Mouse (Mus musculus) liver, embryonic 15.5 days (tissue): ENCODE measurements at regions not wholly inside any gene's neighbourhood (a gene's known extent, or its start where the extent isn't known, plus 50 kb on each side); places are given as distances from the start of the nearest gene placed in this dataset.

ENCODE experiments used
- ATAC-seq: fragments of 200-750 bp; cut with Nextera tagmentation; 2 replicates; pipeline ENCODE4 v1.8.0; 2017; ENCODE audit warnings: moderate number of reproducible peaks, mild to moderate bottlenecking, moderate library complexity; ENCODE audit not compliant: insufficient read depth
- H3K27ac ChIP-seq: fragments of 300-500 bp; sonication (generic); replicated peaks from 2 replicates; pipeline ENCODE4 v1.5.1; 2015; ENCODE audit warnings: mild to moderate bottlenecking, inconsistent platforms
- H3K27me3 ChIP-seq: fragments of 300-500 bp; sonication (generic); 2 replicates; pipeline ENCODE4 v1.6.1; 2015; ENCODE audit warnings: mild to moderate bottlenecking, inconsistent platforms
- H3K36me3 ChIP-seq: fragments of 300-500 bp; sonication (generic); replicated peaks from 2 replicates; pipeline ENCODE4 v1.6.1; 2015; ENCODE audit warnings: moderate library complexity, mild to moderate bottlenecking, inconsistent platforms
- H3K4me1 ChIP-seq: fragments of 300-500 bp; sonication (generic); replicated peaks from 2 replicates; pipeline ENCODE4 v1.6.1; 2015; ENCODE audit warnings: inconsistent platforms
- H3K4me2 ChIP-seq: fragments of 300-500 bp; sonication (generic); 2 replicates; pipeline ENCODE4 v1.6.1; 2015; ENCODE audit warnings: moderate library complexity, mild to moderate bottlenecking, inconsistent platforms
- H3K4me3 ChIP-seq: fragments of 300-500 bp; sonication (generic); replicated peaks from 2 replicates; pipeline ENCODE4 v1.5.1; 2015; ENCODE audit warnings: mild to moderate bottlenecking, inconsistent platforms
- H3K9ac ChIP-seq: fragments of 300-500 bp; sonication (generic); 2 replicates; pipeline ENCODE4 v1.6.1; 2015; ENCODE audit warnings: moderate library complexity, mild to moderate bottlenecking, inconsistent platforms
- H3K9me3 ChIP-seq: fragments of 300-500 bp; sonication (generic); replicated peaks from 2 replicates; pipeline ENCODE4 v1.6.1; 2016; ENCODE audit warnings: inconsistent platforms
- WGBS: fragments of 180-500 bp; shearing (Covaris S2); methylation state at CpG from one replicate; pipeline ENCODE4 v1.1.7; 2015; ENCODE audit warnings: mixed read lengths; ENCODE audit not compliant: insufficient replicate concordance; 5-methylcytosine and 5-hydroxymethylcytosine counted together

GRCm38 (mm10) chr1:72078926-72079550, 133.1 kb downstream of the Mreg start:
- WGBS: 63% methylated on average over 7 of the region's 7 CpGs

GRCm38 (mm10) chr1:72076341-72076740, 135.8 kb downstream of the Mreg start:
- ATAC-seq: no peak
- H3K27me3 ChIP-seq: no peaks in the 10 kb centered on the region
- H3K27ac ChIP-seq: no peak overlapping the region
- H3K4me1 ChIP-seq: no peaks in the 10 kb centered on the region
- no peak overlapping the region for H3K9ac ChIP-seq
- 32% methylated on average over 1 of the region's 1 CpGs for WGBS
- H3K4me2 ChIP-seq: no peak overlapping the region
- no peaks in the 10 kb centered on the region for H3K9me3 ChIP-seq
- no peaks in the 10 kb centered on the region for H3K36me3 ChIP-seq
- H3K4me3 ChIP-seq: no peak overlapping the region

More at GRCm38 (mm10) chr1:72078926-72079550, 133.1 kb downstream of the Mreg start:
- no peaks in the 10 kb centered on the region for H3K27me3 ChIP-seq
- no peaks in the 10 kb centered on the region for H3K36me3 ChIP-seq
- no peaks in the 10 kb centered on the region for H3K4me1 ChIP-seq
- no peak overlapping the region for H3K4me3 ChIP-seq
- H3K4me2 ChIP-seq: no peak overlapping the region
- no peaks in the 10 kb centered on the region for H3K9me3 ChIP-seq
- no peak for ATAC-seq
- H3K9ac ChIP-seq: no peak overlapping the region
- H3K27ac ChIP-seq: no peak overlapping the region

DNA sequence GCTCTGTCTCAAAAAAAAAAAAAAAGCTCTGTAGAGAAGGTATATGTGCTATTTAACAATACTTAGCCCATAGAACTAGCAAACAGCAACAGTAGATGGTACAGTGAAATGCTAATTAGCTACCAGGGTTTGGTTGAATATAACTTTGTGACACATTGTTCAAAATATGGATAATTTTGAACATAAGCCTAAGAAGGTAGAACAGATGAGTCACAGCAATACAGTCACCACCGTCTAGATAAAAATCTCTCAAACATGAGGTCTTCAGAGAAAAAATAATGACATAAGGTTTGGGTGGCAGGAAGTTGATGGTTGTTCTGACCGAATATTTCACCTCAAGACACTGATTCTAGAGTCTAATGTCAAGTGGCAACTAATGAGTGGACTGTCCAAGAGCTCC, 136.6 kb downstream of the Mreg start:
- WGBS: 26% methylated on average over 2 of the region's 2 CpGs
- no peak for ATAC-seq

GRCm38 (mm10) chr1:72073245-72073644, 138.9 kb downstream of the Mreg start:
- Histone ChIP-seq H3K4me1 (no peaks in the 10 kb centered on the region), H3K4me3 (no peak overlapping the region), H3K9me3 (no peaks in the 10 kb centered on the region), H3K9ac (no peak overlapping the region), H3K36me3 (no peaks in the 10 kb centered on the region), H3K4me2 (no peak overlapping the region), H3K27ac (no peak overlapping the region), H3K27me3 (no peaks in the 10 kb centered on the region)
- WGBS: 66% methylated on average over 4 of the region's 4 CpGs
- ATAC-seq: no peak

More for the DNA sequence above, 136.6 kb downstream of the Mreg start:
- no peaks in the 10 kb centered on the region for H3K9me3 ChIP-seq
- no peak overlapping the region for H3K4me3 ChIP-seq
- no peaks in the 10 kb centered on the region for H3K36me3 ChIP-seq
- H3K4me1 ChIP-seq: no peaks in the 10 kb centered on the region
- no peaks in the 10 kb centered on the region for H3K27me3 ChIP-seq
- no peak overlapping the region for H3K9ac ChIP-seq
- no peak overlapping the region for H3K27ac ChIP-seq
- no peak overlapping the region for H3K4me2 ChIP-seq

DNA sequence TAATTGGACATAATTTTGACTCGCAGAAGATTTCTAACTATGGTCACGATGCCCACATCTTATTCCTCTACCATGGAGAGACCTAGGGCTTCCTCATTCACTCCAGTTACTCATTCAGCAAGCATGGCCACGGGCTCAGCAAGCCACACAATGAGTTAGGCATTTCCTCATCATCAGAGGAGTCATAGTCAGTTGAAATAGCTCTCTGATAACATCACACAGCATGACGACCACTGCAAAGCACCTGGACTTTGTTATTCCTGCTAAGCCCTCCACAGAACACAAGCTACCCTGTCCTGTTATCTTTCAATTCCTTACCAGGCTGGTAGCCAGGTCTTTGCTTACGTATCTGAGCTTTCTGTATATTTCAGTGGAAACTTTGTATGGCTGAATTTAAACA, 141.6 kb downstream of the Mreg start:
- H3K4me3 ChIP-seq: no peak overlapping the region
- H3K27ac ChIP-seq: no peak overlapping the region
- WGBS: 37% methylated on average over 5 of the region's 5 CpGs
- no peaks in the 10 kb centered on the region for H3K36me3 ChIP-seq
- no peak overlapping the region for H3K4me2 ChIP-seq
- no peaks in the 10 kb centered on the region for H3K9me3 ChIP-seq
- H3K27me3 ChIP-seq: no peaks in the 10 kb centered on the region
- no peaks in the 10 kb centered on the region for H3K4me1 ChIP-seq
- no peak for ATAC-seq
- H3K9ac ChIP-seq: no peak overlapping the region

DNA sequence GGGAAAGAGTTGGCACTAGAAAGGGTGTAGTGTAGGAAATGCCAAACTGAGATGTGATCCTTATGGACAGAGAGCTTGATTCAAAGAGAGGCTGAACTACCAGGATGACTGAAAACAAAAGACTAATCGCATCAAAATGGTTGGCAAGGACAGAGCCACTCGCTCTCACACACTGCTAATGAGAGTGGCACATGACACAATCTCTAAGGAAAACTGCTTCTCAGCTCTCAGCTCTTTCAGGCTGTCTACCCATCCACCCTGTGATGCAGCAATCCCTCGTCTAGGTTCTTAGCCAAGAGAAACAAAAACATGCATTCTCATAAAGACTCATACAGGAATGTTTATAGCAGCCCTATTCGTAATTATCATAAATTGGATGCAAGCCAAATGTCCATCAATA, 143.1 kb downstream of the Mreg start:
- WGBS: 57% methylated on average over 4 of the region's 4 CpGs
- ATAC-seq: no peak
- no peaks in the 10 kb centered on the region for H3K9me3 ChIP-seq
- H3K27ac ChIP-seq: no peak overlapping the region
- no peak overlapping the region for H3K4me2 ChIP-seq
- no peak overlapping the region for H3K4me3 ChIP-seq
- no peaks in the 10 kb centered on the region for H3K27me3 ChIP-seq
- no peaks in the 10 kb centered on the region for H3K4me1 ChIP-seq
- H3K36me3 ChIP-seq: no peaks in the 10 kb centered on the region
- H3K9ac ChIP-seq: no peak overlapping the region

- H3K27ac ChIP-seq: no peak overlapping the region
- no peak overlapping the region for H3K9ac ChIP-seq
- H3K27me3 ChIP-seq: no peaks in the 10 kb centered on the region
- ATAC-seq: no peak
- H3K4me3 ChIP-seq: no peak overlapping the region
- WGBS: 66% methylated on average over 13 of the region's 13 CpGs
- no peaks in the 10 kb centered on the region for H3K9me3 ChIP-seq
- no peak overlapping the region for H3K4me2 ChIP-seq
- H3K4me1 ChIP-seq: no peaks in the 10 kb centered on the region
- H3K36me3 ChIP-seq: no peaks in the 10 kb centered on the region
Measured at GRCm38 (mm10) chr1:72065090-72065489, 147.0 kb downstream of the Mreg start.

GRCm38 (mm10) chr1:72060393-72060792, 151.7 kb downstream of the Mreg start:
- Histone ChIP-seq H3K9me3 (no peaks in the 10 kb centered on the region), H3K4me2 (no peak overlapping the region), H3K4me3 (no peak overlapping the region), H3K36me3 (no peaks in the 10 kb centered on the region), H3K4me1 (peaks cover 8% of the 10 kb centered on the region; the same call in 1 of the 2 replicates), H3K27ac (no peak overlapping the region), H3K27me3 (no peaks in the 10 kb centered on the region), H3K9ac (no peak overlapping the region)
- ATAC-seq: no peak
- WGBS: 77% methylated on average over 5 of the region's 5 CpGs

DNA sequence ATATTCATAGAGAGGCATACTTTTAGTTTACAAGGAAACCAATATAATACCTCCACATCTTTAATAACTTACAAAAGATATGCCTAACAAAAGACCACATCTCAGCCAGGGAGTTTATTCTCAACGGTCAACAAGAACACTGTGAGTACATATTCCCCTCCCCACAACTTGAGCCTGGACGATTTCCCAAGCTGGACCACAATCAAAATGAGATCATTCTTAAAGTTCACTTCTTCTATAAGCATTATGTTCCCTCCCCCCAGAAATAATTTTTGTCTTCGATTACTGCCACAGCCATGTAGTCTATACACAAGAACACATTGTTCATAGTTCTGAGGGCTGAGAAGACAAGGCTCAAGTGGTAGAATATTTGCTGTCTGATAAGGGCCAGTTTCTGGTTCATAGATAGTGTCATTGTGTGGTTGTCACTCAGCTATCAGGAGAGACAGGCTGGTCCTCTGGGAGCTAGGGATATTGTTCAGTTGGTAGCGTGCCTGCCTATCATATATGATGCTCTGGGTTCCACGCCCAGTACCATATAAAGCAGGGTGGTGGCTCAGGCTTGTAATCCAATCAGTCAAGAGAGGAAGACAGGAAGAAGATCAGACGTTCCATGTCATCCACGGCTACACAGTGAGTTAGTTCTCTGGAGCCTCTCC, 153.9 kb downstream of the Mreg start:
- 29% methylated on average over 7 of the region's 7 CpGs for WGBS
- peak overlapping the region; percentile 15 for H3K4me2 ChIP-seq

GRCm38 (mm10) chr1:72054541-72054940, 157.6 kb downstream of the Mreg start:
- ATAC-seq: no peak
- no peak overlapping the region for H3K4me2 ChIP-seq
- WGBS: 76% methylated on average over 1 of the region's 1 CpGs

More for the DNA sequence above, 153.9 kb downstream of the Mreg start:
- Histone ChIP-seq H3K9ac (no peak overlapping the region), H3K27ac (no peak overlapping the region), H3K4me3 (no peak overlapping the region), H3K36me3 (no peaks in the 10 kb centered on the region), H3K27me3 (no peaks in the 10 kb centered on the region), H3K9me3 (no peaks in the 10 kb centered on the region), H3K4me1 (peaks cover 8% of the 10 kb centered on the region; the same call in 1 of the 2 replicates)
- ATAC-seq: peak; percentile 95

GRCm38 (mm10) chr1:72050858-72051257, 161.2 kb downstream of the Mreg start:
- H3K9ac ChIP-seq: no peak overlapping the region
- H3K9me3 ChIP-seq: no peaks in the 10 kb centered on the region
- no peak overlapping the region for H3K4me2 ChIP-seq
- H3K4me1 ChIP-seq: no peaks in the 10 kb centered on the region
- no peak for ATAC-seq
- no peak overlapping the region for H3K4me3 ChIP-seq
- WGBS: 59% methylated on average over 3 of the region's 3 CpGs
- no peaks in the 10 kb centered on the region for H3K36me3 ChIP-seq
- no peak overlapping the region for H3K27ac ChIP-seq
- H3K27me3 ChIP-seq: no peaks in the 10 kb centered on the region

More at GRCm38 (mm10) chr1:72054541-72054940, 157.6 kb downstream of the Mreg start:
- Histone ChIP-seq H3K4me3 (no peak overlapping the region), H3K27ac (no peak overlapping the region), H3K9ac (no peak overlapping the region), H3K9me3 (no peaks in the 10 kb centered on the region), H3K27me3 (no peaks in the 10 kb centered on the region), H3K4me1 (peaks cover 8% of the 10 kb centered on the region; the same call in 1 of the 2 replicates), H3K36me3 (no peaks in the 10 kb centered on the region)
